Mouse (Mus musculus): ENCODE measurements around the gene Ptger1.

DNA sequence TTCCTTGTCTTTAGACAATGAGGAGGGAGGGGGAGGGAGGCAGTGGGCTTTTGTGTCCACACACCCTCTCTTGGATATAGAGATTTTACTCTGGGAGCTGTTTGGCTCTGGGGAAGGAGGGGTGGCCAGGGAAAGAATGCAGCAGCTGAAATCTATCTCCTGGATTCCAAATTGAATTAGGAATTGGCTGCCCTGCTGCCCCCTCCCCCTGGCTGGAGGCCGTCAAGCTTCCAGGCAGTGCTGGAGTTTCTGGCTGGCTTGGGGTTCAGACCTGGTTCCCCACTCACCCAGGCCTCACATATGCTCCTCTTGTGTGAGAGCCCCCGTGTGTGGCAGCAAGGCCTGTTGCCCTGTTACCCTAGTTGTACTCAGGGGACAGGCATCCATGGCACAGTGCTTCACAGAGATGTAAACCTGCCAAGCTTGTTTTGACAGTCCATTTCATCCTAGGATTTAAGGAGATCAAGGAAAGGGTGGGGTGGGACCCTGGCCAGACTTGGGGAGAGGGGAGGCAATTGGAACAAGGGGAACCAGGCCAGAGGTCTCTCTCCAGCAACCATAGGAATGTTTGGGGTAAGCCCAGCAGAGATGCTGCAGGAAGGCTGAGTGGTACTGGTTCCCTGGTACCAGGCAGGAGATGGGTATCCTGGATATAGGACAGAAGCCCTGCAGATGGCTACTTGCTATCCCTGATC is 1.4 kb upstream of the Ptger1 start:
- no peak for TF ChIP-seq GATA1 (IDR thresholded peaks at IDR 0.05; ENCODE audit: low read length)
- no peak for TF ChIP-seq TAL1 (IDR thresholded peaks at IDR 0.05; ENCODE audit: low read length)
